Mouse (Mus musculus) adrenal gland, postnatal 10 days (tissue): ENCODE data around the gene Carm1. TPM values are rescaled to one million over a fixed set of nuclear protein-coding genes. Genes with fewer than 3 reads are reported as not detected.
A peak's percentile ranks its signal among the peaks of the same experiment; 100 is the strongest.
"Not testable (repeated sequence)": the region's sequence is repeated elsewhere in the genome, so short reads cannot be mapped to it uniquely, and the experiment has no call there.

Source experiments
- DNase-seq: peaks from one replicate; pipeline ENCODE4 v3.0.0; 2021; ENCODE audit warnings: mixed read lengths
- total RNA-seq, 2 experiments: library from RNA; stranded (reverse); gene quantifications; 2 replicates each; pipeline ENCODE4 v1.2.3; 2021

Gene Carm1
- total RNA-seq, 2 experiments from 2014 or later: 45.1 to 65.4 TPM

DNA sequence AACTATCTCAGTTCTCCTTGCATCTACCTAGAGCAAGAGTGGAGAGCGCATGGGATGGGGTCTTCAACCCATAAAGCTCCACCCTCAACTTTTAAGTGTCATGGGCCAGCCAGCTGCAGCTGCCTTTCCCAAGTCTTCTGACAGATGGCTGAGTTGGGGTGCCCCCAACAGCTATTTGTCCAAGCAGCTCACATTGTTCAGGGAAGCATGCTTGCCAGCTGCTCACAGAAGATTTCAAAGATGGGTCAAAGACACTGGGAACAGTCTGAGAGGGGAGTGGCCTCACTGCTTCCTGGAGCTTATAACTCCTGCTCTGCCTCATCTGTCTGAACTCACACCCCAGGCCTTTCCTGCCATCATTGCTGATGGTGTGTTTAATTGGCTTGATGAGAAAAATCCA, 29.6 kb downstream of the Carm1 start:
- no peak for DNase-seq

GRCm38 (mm10) chr9:21578226-21578625, 31.5 kb downstream of the Carm1 start:
- DNase-seq: no peak

DNA sequence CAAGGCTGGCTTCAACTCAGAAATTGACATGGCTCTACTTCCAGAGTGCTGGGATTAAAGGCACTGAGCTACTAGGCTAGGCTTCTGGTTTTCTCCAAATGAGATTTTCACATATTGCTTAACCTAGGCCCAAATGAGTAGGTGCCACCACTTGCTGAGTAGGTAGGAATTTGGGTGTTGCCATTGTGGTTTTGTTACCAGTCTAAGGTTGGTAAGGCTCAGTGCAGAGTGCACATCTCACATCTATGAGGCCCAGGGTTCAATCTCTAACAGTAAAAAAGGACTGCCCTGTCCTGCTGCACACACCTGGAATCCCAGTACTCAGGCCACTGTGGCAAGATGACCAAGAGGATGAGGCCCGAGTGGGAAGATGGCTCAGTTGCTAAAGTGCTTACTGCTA, 38.7 kb downstream of the Carm1 start:
- DNase-seq: no peak

DNA sequence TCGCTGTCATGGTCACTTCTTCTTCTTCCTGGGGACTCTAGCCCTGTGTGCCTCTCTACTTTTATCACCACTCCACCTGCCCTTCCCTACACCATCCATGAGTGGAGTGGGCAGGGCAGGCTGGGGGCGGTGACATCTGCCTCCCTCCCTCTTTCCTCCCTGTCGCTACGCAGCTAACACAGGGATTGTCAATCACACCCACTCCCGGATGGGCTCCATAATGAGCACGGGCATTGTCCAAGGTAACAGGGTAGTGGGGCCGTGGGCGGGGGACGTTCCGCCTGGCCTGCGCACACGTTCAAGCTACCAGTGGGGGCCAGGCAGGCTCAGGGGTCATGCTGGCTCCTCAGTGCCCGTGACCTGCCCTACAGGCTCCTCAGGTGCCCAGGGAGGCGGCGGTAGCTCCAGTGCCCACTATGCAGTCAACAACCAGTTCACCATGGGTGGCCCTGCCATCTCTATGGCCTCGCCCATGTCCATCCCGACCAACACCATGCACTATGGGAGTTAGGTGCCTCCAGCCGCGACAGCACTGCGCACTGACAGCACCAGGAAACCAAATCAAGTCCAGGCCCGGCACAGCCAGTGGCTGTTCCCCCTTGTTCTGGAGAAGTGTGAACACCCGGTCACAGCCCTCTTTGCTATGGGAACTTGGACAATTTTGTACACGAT, 41.1 kb downstream of the Carm1 start:
- no peak for DNase-seq

- no peak for DNase-seq
Measured at GRCm38 (mm10) chr9:21588350-21588749, 41.7 kb downstream of the Carm1 start.

DNA sequence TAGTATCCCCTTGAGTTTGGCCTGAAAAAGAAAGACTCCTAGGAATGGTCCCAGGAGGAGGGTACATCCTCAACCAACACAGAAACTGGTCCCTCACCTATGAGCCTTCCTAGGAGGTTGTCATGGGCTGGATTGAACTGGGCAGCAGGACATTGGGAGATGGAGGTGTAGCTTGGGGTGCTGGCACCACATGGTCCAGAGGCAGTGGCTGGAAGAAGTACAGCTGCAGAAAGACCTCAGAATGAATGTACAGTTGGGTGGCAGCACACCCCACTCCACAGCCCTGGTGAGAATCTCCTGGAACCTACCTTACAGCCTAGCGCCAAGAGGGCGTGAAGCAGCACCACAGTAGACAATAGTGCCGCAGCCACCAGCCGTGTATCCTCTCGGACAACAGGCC, 42.8 kb downstream of the Carm1 start:
- DNase-seq: no peak

DNA sequence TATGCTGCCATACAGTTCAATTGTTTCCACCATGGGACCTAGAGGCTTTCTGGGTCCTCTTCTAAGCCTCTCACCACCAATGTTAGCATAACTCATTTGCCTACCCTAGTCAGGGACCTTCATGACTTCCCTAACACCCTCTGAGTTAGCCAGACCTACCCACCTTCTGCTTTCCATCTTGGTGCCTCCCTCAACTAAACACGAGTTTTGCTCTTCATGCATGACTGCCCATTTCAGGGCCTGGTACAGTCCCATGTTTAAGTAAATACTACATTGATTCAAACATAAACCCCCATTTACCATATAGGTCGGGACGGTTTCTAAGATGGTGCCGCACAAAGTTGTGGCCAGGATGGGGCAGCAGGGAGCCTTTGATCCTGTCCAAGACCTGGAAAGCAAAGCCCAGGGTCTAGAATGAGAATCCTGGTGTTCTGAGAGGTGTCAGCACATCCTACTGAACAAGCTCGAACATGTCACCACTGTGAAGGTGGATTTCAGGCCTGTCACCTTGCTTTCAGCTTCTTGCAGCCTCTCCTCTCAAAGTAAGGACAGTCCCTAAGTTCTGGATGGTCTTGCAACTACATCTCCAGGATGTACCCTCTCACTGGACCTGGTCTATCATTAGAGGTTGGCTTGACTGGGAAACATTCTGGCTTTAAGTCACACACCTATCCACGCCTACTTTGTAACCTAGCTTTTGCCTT, 44.6 kb downstream of the Carm1 start:
- no peak for DNase-seq

- DNase-seq: no peak
Measured at GRCm38 (mm10) chr9:21591831-21592702, 45.4 kb downstream of the Carm1 start.

- DNase-seq: peak; percentile 91
Measured at GRCm38 (mm10) chr9:21592703-21593121, 46.0 kb downstream of the Carm1 start, which contains the start of the genes Timm29 and Yipf2. Gene Timm29, plus strand, starts transcription at chr9:21592722. Gene Yipf2, minus strand, starts transcription at chr9:21592828.

GRCm38 (mm10) chr9:21593122-21593721, 46.5 kb downstream of the Carm1 start:
- DNase-seq: peak; percentile 74

DNA sequence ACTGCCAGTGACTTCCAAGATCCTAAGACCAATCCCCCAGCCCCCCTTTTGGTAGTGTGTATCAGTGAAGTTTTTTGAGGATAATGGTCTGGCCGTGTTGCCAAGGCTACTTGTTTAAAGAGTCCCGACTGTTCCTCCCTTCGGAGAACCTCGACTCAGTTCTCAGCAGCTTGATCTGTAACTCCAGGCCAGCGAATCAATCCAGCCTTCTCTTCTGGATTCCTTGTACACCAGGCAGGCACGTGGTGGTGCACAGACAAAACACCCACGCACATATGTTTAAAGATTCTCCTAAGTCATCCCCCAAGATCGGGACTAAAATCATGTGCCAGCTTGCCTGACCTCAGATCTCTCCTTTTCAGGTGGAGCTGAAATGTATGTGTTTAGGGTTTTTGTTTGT, 47.7 kb downstream of the Carm1 start:
- not testable (repeated sequence) for DNase-seq

- no peak for DNase-seq
Measured at GRCm38 (mm10) chr9:21594838-21595237, 48.1 kb downstream of the Carm1 start.

- no peak for DNase-seq
Measured at GRCm38 (mm10) chr9:21598198-21598597, 51.5 kb downstream of the Carm1 start.

DNA sequence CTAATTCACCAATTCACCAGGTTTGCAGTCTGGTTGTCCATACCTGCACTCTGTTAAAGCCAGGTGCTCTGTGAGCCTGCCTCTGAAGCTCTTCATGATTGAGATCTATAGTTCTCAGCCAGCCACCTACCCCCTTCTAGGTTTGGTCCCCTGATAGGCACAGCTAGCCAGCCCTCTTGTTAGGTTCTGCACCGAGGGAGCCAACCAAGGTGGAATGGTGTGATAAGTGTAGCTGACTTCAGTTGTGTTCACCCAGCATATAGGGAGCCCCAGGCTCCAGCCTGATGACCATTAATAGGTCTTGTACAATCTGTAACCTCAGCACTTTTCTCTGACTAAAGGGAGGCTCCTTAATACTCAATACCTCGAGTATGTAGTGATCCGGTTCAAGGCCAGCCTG, 53.5 kb downstream of the Carm1 start:
- no peak for DNase-seq

- DNase-seq: no peak
Measured at GRCm38 (mm10) chr9:21601073-21601472, 54.4 kb downstream of the Carm1 start.

DNA sequence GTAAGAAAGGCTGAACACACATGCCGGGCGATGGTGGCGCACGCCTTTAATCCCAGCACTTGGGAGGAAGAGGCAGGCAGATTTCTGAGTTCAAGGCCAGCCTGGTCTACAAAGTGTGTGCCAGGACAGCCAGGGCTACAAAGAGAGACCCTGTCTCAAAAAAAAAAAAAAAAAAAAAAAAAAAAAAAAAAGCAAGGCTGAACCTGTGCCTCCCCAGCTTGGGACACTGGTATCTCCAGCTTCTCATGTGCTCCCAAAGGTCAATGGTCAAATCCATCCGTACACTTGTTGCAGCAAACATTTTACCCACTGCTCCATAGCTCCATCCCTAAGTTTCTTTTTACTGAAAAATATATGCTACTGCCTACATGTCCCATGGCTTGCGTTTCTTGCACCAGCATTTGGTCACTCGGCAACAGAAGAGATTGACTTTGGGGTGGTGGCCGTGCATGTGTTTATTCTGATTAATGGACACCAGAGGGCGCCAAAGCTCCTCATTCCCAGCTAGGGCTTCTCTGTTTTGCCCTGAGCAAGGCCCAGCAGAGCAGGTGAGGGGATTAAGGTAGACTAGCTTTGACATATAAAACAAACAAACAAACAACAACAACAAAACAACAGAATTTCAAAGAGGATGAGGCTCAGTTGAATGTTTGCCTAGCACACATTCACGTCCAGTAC, 55.2 kb downstream of the Carm1 start:
- peak; percentile 80 for DNase-seq

GRCm38 (mm10) chr9:21604119-21604518, 57.4 kb downstream of the Carm1 start:
- DNase-seq: no peak

- no peak for DNase-seq
Measured at GRCm38 (mm10) chr9:21605865-21606264, 59.2 kb downstream of the Carm1 start.

GRCm38 (mm10) chr9:21606648-21607047, 60.0 kb downstream of the Carm1 start:
- DNase-seq: no peak

DNA sequence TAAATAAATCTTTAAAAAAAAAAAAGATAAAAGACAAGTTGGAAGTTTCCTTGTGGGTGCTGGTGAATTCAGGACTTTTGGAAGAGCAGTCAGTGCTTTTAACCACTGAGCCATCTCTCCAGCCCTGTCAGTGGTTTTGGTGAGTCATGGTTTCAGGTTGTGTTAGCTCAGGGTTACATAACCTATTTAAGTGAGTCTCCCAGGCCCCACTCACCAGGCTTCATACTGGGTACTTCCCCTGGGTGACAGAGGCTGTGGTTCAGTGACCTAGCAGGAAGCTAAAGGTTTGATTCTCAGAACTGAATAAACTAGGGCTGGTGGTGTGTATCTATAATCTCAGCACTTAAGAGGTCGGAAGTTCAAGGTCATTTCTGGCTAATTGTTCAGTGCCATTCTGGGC, 63.2 kb downstream of the Carm1 start:
- DNase-seq: no peak

GRCm38 (mm10) chr9:21614864-21615616, 68.3 kb downstream of the Carm1 start:
- DNase-seq: no peak
